Mouse (Mus musculus) urinary bladder, adult 2 months (tissue): ENCODE data around the gene Ndc1. TPM values are rescaled to one million over a fixed set of nuclear protein-coding genes. Genes with fewer than 3 reads are reported as not detected.
"Not testable (repeated sequence)": the region's sequence is repeated elsewhere in the genome, so short reads cannot be mapped to it uniquely, and the experiment has no call there.

ENCODE experiments used
- DNase-seq: peaks from one replicate; pipeline ENCODE4 v3.0.0; 2022; ENCODE audit warnings: low spot score
- polyA plus RNA-seq: library from polyadenylated mRNA; depleted of rRNA; stranded (reverse); fragments of >200 nt; gene quantifications from 2 replicates; pipeline ENCODE4 v1.2.3, GENCODE M21; 2012; rRNA removed

The Ndc1 gene
- polyA plus RNA-seq: 5.2 and 5.6 TPM in 2 replicates

GRCm38 (mm10) chr4:107367567-107368314, at the start of gene Ndc1:
Gene Ndc1, plus strand, starts transcription at chr4:107367784.
- peak; percentile 80 for DNase-seq

- no peak for DNase-seq
These were observed 48.9 kb upstream of the Ndc1 start for GRCm38 (mm10) chr4:107318646-107319045.

GRCm38 (mm10) chr4:107321041-107321440, 46.5 kb upstream of the Ndc1 start:
- DNase-seq: no peak

GRCm38 (mm10) chr4:107323113-107323512, 44.5 kb upstream of the Ndc1 start:
- no peak for DNase-seq

- DNase-seq: no peak
These were observed 39.1 kb upstream of the Ndc1 start for GRCm38 (mm10) chr4:107328530-107328929.

GRCm38 (mm10) chr4:107333514-107333913, 34.1 kb upstream of the Ndc1 start:
- no peak for DNase-seq

- DNase-seq: no peak
These were observed 31.2 kb upstream of the Ndc1 start for GRCm38 (mm10) chr4:107336356-107336755.

GRCm38 (mm10) chr4:107337455-107337854, 30.1 kb upstream of the Ndc1 start:
- no peak for DNase-seq

GRCm38 (mm10) chr4:107341354-107341753, 26.2 kb upstream of the Ndc1 start:
- DNase-seq: no peak

GRCm38 (mm10) chr4:107344612-107345011, 23.0 kb upstream of the Ndc1 start:
- DNase-seq: no peak

- DNase-seq: no peak
These were observed 20.4 kb upstream of the Ndc1 start for GRCm38 (mm10) chr4:107347221-107347620.

GRCm38 (mm10) chr4:107348529-107349310, 18.9 kb upstream of the Ndc1 start:
- DNase-seq: no peak

GRCm38 (mm10) chr4:107349311-107350008, 18.1 kb upstream of the Ndc1 start:
- no peak for DNase-seq

- DNase-seq: no peak
These were observed 16.2 kb upstream of the Ndc1 start for GRCm38 (mm10) chr4:107351368-107351767.

- DNase-seq: no peak
These were observed 14.0 kb upstream of the Ndc1 start for GRCm38 (mm10) chr4:107353612-107354011.

- DNase-seq: no peak
These were observed 13.5 kb upstream of the Ndc1 start for GRCm38 (mm10) chr4:107354126-107354525.

GRCm38 (mm10) chr4:107354543-107354942, 13.0 kb upstream of the Ndc1 start:
- DNase-seq: no peak

GRCm38 (mm10) chr4:107357172-107357571, 10.4 kb upstream of the Ndc1 start:
- DNase-seq: not testable (repeated sequence)

- DNase-seq: no peak
These were observed 9.1 kb upstream of the Ndc1 start for GRCm38 (mm10) chr4:107358460-107358859.

GRCm38 (mm10) chr4:107360457-107361145, 7.0 kb upstream of the Ndc1 start:
- DNase-seq: no peak

- DNase-seq: no peak
These were observed 4.8 kb upstream of the Ndc1 start for GRCm38 (mm10) chr4:107362755-107363154.

- no peak for DNase-seq
These were observed 4.0 kb upstream of the Ndc1 start for GRCm38 (mm10) chr4:107363573-107363972.
